Mouse (Mus musculus) heart, adult 2 months (tissue): ENCODE measurements at regions not wholly inside any gene's neighbourhood (a gene's known extent, or its start where the extent isn't known, plus 50 kb on each side); places are given as distances from the start of the nearest gene placed in this dataset.

Experiments used
- CTCF ChIP-seq: fragments of 200-600 bp; IDR thresholded peaks from 2 replicates; pipeline ENCODE4 v1.8.1; 2022; ENCODE audit warnings: antibody characterized with exemption, mild to moderate bottlenecking, moderate library complexity
- EP300 ChIP-seq: fragments of 200-500 bp; IDR thresholded peaks from 2 replicates; pipeline ENCODE4 v1.6.1; 2011; ENCODE audit warnings: low read depth, low read length, control low read depth; ENCODE audit not compliant: insufficient read depth
- POLR2A ChIP-seq: fragments of 200-500 bp; IDR thresholded peaks from 2 replicates; pipeline ENCODE4 v1.6.1; 2011; ENCODE audit warnings: mild to moderate bottlenecking, low read depth, low read length, control low read depth; ENCODE audit not compliant: insufficient read depth

- TF ChIP-seq CTCF (no peak), EP300 (no peak), POLR2A (no peak)
Observed at GRCm38 (mm10) chr3:147662572-147662971, 810.4 kb downstream of the Ttll7 start.
